Mouse (Mus musculus) gastrocnemius, postnatal 14 days (tissue): Measurements from ENCODE around the gene Anp32b. TPM values are rescaled to one million over a fixed set of nuclear protein-coding genes. Genes with fewer than 3 reads are reported as not detected.

Experiments
- DNase-seq: peaks from one replicate; pipeline ENCODE4 v3.0.0; 2021; ENCODE audit warnings: mixed read lengths
- intact Hi-C: fragments of 180-260 bp; cut with DNase I; formaldehyde crosslinking; loops from one replicate; pipeline ENCODE4 v1.15.1; 2025; ENCODE audit warnings: low total_unique reads
- total RNA-seq, 2 experiments: library from RNA; stranded (reverse); gene quantifications; 2 replicates each; pipeline ENCODE4 v1.2.3; 2021

Anp32b gene
- total RNA-seq, 2 experiments from 2014 or later: 69.9 to 78.8 TPM

DNA sequence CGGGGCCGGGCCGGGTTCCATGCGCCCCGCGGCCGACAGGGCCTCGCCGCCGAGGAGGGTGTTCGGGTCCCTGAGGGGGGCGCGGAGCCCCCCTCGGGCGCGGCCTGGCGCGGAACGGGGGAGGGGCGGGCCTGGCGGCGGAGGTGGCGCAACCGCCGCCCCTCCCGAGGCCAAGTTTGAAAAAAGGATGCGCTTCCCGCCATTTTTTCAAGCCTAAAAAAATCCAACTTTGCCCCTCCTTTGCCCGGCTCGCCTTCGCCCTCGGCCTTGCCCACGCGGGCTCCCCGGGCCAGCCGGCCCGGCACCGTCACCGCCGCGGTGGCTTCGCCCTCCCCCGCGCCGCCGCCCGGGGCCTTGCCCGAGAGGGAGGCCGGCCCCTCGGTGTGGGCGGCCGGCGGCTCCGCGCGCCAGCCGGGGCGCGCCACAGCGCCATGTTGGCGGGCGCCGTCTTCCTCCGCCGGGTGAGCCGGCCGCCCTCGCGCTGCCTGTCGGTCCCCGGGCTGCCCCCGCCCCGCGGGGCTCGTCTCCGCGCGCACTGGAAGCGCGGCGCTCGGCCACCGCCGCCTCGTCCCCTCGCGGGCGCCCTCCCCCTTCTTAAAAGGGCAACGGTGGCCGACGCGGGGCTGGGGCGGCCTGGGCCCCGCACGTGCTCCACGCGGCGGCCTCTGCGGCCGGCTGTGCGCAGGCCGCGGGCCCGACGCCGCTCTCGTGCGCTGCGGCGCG, 1.2 kb downstream of the Anp32b start:
- DNase-seq: peak; percentile 81
- intact Hi-C loops: loop anchor here (5.0 kb wide), 1 partner anchor 65 kb away; the partner anchor contains the start of gene Trmo

DNA sequence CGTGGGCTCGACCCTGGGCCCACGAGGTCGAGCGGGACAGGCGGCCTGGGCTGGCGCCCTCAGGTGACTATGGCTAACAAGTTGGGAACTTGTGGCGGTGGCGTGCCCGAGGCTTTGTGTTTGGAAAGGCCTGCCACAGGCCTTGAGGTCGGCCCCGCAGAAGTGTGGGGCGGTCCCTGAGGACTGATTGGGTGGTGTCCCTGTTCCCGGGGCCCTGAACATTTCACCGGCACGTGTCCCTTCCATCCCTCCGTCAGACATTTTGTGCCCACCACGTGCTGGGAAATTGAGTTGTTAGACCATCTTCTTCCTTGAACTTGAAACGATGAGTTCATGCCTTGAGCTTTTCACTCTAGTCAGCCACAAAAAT, 1.8 kb downstream of the Anp32b start:
- intact Hi-C loops: loop anchor here (5.0 kb wide), 1 partner anchor 65 kb away; the partner anchor contains the start of gene Trmo
- DNase-seq: peak; percentile 51

DNA sequence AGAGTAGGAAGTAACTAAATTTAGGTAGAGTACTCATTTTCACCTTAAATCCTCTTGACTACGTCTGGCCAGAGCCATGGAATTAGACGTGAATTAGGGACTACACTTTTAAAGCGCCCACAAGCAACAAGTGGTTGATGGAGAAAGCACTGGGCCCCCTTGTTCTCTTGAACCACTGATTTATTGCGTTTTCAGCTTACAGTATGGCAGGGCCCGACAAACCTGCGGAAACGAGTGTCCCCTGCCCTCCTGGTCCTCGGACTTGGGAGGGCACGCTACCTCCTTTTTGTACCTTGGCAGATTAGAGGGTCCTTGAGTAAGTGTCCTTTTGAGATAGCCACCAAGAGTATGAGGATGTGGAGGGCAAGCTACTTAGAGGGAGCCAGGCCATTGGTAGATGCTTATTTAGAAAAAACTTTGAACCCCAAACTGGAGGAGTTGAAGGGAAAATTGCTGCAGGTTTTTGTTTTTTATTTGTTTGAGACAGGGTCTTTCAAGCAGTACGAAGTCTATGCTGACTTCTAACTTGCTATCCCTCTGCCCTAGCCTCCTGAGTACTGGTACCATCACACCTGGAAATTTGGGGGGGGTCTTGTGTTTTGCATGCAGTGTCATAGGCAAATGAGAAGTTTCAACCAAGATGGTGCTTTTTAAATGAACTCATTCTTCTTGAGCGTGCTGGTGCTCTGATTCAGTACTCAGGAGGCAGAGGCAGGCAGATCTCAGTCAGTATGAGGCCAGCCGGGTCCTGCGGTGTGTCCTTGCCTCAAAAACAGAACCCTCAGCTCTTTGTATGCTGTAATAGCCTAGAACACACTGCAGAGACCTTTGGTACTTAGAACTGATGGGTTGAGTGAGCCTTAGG, 2.4 kb downstream of the Anp32b start:
- intact Hi-C loops: loop anchor here (5.0 kb wide), 1 partner anchor 66 kb away; the partner anchor contains the start of gene Trmo
- no peak for DNase-seq

GRCm38 (mm10) chr4:46454097-46454864, 3.6 kb downstream of the Anp32b start:
- intact Hi-C loops: loop anchor here (5.0 kb wide), 1 partner anchor 67 kb away; the partner anchor contains the start of gene Trmo
- DNase-seq: no peak

DNA sequence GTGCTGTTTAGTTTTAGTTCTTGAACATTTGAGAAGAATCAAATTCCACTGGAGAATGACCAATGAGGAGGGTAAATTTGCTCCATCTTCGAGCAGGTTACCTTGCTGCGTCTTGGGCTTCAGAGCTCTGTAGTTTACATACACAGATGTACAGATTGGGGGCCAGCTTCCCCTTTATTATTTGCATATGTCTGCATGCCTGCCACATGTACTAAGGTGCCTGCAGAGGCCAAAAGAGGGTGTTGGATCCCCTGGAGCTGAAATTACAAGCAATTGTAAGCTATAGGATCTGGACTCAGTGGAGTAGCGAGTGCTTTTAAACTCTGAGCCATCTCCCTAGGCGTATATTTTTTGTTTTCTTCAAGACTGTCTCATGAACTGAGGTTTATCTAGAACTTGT, 6.1 kb downstream of the Anp32b start:
- intact Hi-C loops: no loop called here
- DNase-seq: no peak

GRCm38 (mm10) chr4:46457186-46457585, 6.5 kb downstream of the Anp32b start:
- intact Hi-C loops: no loop called here

GRCm38 (mm10) chr4:46458411-46458810, 7.7 kb downstream of the Anp32b start:
- DNase-seq: no peak
- intact Hi-C loops: no loop called here

More at GRCm38 (mm10) chr4:46457186-46457585, 6.5 kb downstream of the Anp32b start:
- DNase-seq: no peak

- peak; percentile 29 for DNase-seq
- intact Hi-C loops: loop anchor here (5.0 kb wide), 1 partner anchor 71 kb away; no protein-coding TSS in a partner anchor
Measured at GRCm38 (mm10) chr4:46463130-46463830, 12.6 kb downstream of the Anp32b start.

DNA sequence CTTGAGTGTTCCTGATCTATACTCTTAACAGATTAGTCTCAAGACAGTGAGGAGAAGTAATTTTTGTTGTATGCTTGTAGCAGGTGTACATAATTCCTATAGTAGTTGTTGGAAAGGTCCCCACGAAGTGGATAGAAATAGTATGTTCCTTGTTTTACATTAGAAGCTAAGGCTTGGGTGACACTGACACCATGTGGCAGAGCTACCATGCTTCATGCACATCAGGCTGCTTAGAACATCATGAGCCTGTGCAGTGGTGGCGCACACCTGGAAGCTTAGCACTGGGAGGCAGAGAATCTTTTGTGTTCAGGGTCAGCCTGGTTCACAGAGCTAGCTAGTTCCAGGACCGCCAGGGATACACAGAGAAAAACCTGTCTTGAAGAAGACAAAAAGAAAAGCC, 15.0 kb downstream of the Anp32b start:
- no peak for DNase-seq
- intact Hi-C loops: no loop called here

DNA sequence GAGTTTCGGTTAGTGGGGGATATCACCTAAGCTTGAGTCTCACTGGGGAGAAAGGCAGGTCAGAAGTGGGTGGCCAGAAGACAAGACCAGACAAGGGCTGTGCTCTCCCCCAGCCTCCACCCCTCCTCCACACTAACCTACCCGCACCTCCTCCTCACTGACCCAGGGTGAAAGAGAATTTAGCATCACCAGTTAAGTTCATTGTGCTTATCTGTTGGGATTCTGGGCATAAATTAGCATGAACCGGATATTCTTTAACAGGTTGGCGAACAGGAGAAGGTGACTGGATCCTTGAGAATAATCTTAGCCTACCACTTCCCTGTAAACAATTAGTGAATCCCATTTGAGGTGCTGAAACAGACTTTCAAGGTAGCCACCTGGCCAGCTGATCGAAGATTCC, 24.4 kb downstream of the Anp32b start:
- intact Hi-C loops: no loop called here
- DNase-seq: no peak

DNA sequence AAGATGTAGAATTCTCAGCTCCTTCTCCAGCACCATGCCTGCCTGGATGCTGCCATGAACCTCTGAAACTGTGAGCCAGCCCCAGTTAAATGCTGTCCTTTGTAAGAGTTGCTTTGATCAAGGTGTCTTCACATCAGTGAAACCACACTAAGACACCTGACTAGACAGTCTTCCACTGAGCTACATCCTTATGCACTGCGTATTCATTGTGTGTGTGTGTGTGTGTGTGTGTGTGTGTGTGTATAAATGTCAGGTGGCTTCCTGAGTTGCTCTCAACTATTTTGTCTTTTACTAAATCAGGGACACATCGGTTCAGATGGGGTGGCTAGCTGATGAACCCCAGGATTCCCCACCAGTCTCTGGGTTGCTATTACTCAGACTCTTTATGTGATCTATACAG, 28.4 kb downstream of the Anp32b start:
- intact Hi-C loops: no loop called here

DNA sequence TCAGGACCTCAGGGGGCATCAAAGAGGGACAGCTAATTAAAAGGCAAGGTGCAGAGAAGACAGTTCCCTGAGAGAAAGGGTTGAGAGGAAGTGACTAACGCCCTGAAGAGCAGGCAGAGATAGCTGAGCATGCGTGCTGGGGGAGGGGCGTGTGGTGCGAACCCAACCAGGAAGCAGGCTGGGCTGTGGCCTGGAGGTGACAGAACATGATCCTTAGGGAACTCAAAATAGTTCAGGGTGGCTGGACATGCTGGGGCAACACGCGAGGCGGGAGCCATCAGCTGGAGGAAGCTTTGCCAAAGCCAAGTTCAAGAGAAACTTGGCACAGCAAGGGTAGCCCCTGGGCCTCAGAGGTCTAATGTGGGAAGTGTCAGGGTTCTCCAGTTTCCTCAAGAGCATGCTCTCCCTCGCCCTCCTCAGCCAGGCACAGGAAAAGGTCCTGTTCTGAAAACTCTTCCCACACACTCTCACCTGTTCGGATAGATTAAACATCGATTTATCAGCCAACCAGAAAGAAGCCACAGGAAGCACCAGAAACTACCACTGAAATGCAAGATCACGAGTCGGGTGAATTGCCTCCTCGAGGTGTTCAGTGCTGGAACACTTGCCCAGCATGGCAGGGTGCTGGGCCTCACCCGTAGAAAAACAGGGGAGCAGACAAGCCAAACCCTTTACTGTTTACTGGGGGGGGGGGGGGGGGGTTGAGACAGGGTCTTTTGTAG, 35.2 kb downstream of the Anp32b start:
- intact Hi-C loops: no loop called here

More for the DNA sequence above, 28.4 kb downstream of the Anp32b start:
- no peak for DNase-seq

DNA sequence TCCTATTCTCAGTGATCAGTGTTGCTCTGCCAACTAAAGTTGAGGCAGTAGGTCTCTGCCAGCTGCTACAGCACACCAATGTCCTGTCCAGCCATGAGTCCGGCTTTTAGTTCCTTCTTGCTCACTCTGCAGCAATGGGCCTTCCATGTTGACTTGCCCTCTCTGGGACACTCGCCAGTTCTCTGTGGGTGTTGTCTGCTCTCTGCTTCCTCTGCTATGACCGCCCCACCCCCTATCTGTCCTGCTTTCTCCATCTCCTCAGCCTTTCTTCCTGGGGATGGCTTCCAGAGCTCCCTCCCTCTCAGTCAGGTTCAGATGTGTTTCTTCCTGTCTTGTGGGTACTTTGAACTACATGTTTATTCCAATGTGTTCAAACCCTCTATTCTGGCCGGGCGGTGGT, 36.6 kb downstream of the Anp32b start:
- intact Hi-C loops: no loop called here
- DNase-seq: peak; percentile 57

More for the DNA sequence above, 35.2 kb downstream of the Anp32b start:
- peak; percentile 85 for DNase-seq

DNA sequence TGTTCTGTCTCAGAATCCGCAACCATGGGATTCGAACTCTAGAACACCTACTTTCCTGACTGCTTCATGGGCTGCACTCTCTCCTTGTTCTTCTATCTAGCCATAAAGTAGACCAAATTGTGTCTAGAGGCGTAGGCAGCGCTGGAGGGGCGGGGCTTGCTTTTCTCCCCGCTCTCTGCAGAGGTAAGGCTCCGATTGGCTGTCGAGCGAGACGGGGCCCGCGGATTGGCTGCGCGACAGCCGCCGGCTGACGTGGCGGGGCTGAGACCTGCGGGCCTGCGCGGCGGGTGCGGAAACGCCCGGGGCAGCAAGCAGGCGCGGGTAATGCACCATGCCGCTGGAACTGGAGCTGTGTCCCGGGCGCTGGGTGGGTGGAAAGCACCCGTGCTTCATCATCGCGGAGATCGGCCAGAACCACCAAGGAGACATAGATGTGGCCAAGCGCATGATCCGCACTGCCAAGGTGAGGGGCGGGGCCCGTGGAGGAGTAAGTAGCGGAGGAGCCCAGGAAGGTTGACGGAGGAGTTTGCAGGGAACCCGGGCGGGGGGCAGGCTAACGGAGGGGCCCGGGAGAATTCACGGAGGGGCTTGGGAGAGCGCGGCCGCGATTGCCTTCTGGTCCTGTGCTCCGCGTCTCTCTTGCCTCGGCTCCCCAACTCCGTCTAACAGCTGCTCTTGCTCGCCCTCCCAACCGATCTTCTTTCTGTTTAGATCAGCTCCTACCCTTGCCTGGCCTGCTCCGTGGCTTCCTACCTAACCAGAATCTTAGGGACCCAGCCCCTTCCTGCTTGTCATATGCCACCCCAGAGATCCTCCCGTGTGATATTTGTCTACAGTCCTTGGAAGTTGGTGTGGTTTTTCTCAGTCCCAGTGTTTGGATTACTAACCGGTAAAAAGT, 38.6 kb downstream of the Anp32b start, which contains the start of gene Nans:
Nans (plus strand) TSS at position 221 of the 898 bp plus-strand sequence.
- peak; percentile 97 for DNase-seq
- intact Hi-C loops: no loop called here

DNA sequence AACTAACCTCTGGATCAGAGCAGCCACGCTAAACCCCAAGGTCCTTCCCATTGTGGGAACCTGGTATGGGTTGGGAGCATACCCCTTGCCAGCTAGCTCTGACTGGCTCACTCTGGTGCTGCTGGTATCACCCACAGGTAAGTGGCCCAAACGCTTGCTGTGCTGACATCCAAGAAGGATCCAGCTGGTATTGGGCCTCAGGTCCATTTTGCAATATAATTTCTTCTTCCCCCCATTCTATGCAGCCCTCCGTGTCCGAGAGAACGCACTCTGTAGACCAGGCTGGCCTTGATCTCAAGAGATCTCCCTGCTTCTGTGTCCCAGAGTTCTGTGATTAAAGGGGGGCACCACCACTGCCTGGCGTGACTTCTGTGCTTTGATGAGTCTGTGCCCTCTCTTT, 42.4 kb downstream of the Anp32b start:
- intact Hi-C loops: no loop called here
- DNase-seq: no peak

GRCm38 (mm10) chr4:46495543-46495942, 44.8 kb downstream of the Anp32b start:
- intact Hi-C loops: no loop called here

DNA sequence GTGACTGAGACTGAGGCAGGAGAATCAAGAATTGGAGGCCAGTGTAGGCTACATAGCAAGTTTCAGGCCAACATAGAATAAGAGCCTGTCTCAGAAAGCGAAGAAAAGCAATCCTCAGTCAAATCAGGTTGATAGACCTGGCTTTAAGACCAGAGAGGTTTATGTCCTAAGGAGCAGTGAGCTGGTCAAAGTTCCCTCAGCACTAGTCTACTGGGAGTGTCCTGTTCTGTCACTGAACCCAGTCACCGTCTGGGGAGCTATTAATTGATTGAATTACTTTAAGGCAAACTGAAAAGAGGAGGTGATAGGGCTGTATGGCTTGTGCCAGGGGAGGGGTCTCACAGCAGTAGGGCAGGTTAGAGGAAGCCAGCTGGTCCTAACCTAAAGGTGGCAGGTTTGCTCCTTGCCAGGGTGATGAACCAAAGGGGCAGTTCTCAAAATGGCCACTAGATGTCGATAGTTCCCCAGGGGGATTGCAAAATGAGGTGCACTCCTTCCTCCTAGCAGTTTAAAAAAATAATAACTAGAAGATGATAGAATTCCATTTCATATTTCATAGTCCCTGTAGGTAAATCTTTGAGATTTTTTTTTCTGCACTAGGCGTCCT, 46.7 kb downstream of the Anp32b start:
- intact Hi-C loops: no loop called here
- peak; percentile 47 for DNase-seq

More at GRCm38 (mm10) chr4:46495543-46495942, 44.8 kb downstream of the Anp32b start:
- DNase-seq: no peak
